Mouse (Mus musculus): ENCODE measurements around the gene Carmil2.

GRCm38 (mm10) chr8:105722861-105723260 lies 36.8 kb downstream of the Carmil2 start:
- TF ChIP-seq CTCF (IDR thresholded peaks at IDR 0.05; ENCODE audit: extremely low read depth, insufficient read depth, insufficient read length, insufficient replicate concordance) (no peak), POLR2A (IDR thresholded peaks at IDR 0.05; ENCODE audit: low read depth, low read length) (no peak)
